Mouse (Mus musculus) forebrain, embryonic 11.5 days (tissue): ENCODE data around the gene Pkd1l1. TPM values are rescaled to one million over a fixed set of nuclear protein-coding genes. Genes with fewer than 3 reads are reported as not detected.

ENCODE experiments used
- ATAC-seq: fragments of 200-750 bp; cut with Nextera tagmentation; replicated peaks from 2 replicates; pipeline ENCODE4 v1.8.0; 2017; ENCODE audit warnings: moderate TSS enrichment; ENCODE audit not compliant: low FRiP score
- DNase-seq: peaks from one replicate; pipeline ENCODE4 v3.0.0-alpha.2; 2017; ENCODE audit warnings: low spot score
- H3K27ac ChIP-seq: fragments of 300-500 bp; sonication (generic); 2 replicates; pipeline ENCODE4 v1.5.1; 2014; ENCODE audit warnings: low read depth, low read length
- H3K27me3 ChIP-seq: fragments of 300-500 bp; sonication (generic); 2 replicates; pipeline ENCODE4 v1.6.1; 2014; ENCODE audit warnings: mild to moderate bottlenecking, low read length, mixed read lengths; ENCODE audit not compliant: control insufficient read depth, insufficient read depth
- H3K36me3 ChIP-seq: fragments of 300-500 bp; sonication (generic); 2 replicates; pipeline ENCODE4 v1.6.1; 2014; ENCODE audit warnings: mild to moderate bottlenecking, low read length, moderate library complexity, mixed read lengths; ENCODE audit not compliant: control insufficient read depth, insufficient read depth
- H3K4me1 ChIP-seq: fragments of 300-500 bp; sonication (generic); replicated peaks from 2 replicates; pipeline ENCODE4 v1.6.1; 2014; ENCODE audit warnings: low read length, mixed read lengths; ENCODE audit not compliant: control insufficient read depth, insufficient read depth
- H3K4me2 ChIP-seq: fragments of 300-500 bp; sonication (generic); 2 replicates; pipeline ENCODE4 v1.6.1; 2014; ENCODE audit warnings: low read depth, mild to moderate bottlenecking, low read length, moderate library complexity, mixed read lengths; ENCODE audit not compliant: severe bottlenecking
- H3K4me3 ChIP-seq: fragments of 300-500 bp; sonication (generic); 2 replicates; pipeline ENCODE4 v1.5.1; 2014; ENCODE audit warnings: low read depth, low read length
- H3K9ac ChIP-seq: fragments of 300-500 bp; sonication (generic); 2 replicates; pipeline ENCODE4 v1.6.1; 2014; ENCODE audit warnings: low read length
- H3K9me3 ChIP-seq: fragments of 300-500 bp; sonication (generic); 2 replicates; pipeline ENCODE4 v1.6.1; 2016; ENCODE audit warnings: low read length, mixed read lengths; ENCODE audit not compliant: control insufficient read depth
- WGBS: fragments of 180-500 bp; shearing (Covaris S2); extraction: QIAGEN DNeasy Blood & Tissue Kit; methylation state at CpG from one replicate; pipeline ENCODE4 v1.1.7; 2014; 5-methylcytosine and 5-hydroxymethylcytosine counted together
- polyA plus RNA-seq: library from polyadenylated mRNA; unstranded; fragments of >200 nt; fragmentation: Nextera tagmentation; extraction: Ambion mirVana; gene quantifications from 2 replicates; pipeline ENCODE4 v1.2.1, GENCODE M21; 2014

Pkd1l1 gene
- polyA plus RNA-seq, 1 experiment from 2014 or later, result not detected

- no peaks in the 10 kb centered on the region for H3K36me3 ChIP-seq
- DNase-seq (no peak), ATAC-seq (no peak)
- no peak overlapping the region for H3K9ac ChIP-seq
- WGBS, result 68% methylated on average over 6 of the region's 6 CpGs
- no peak overlapping the region for H3K27ac ChIP-seq
- H3K27me3 ChIP-seq, result no peaks in the 10 kb centered on the region
- H3K4me3 ChIP-seq, result no peak overlapping the region
- H3K4me2 ChIP-seq, result no peak overlapping the region
- no peaks in the 10 kb centered on the region for H3K9me3 ChIP-seq
- H3K4me1 ChIP-seq, result no peaks in the 10 kb centered on the region; the same call in 1 of the 2 replicates
Observed at GRCm38 (mm10) chr11:8957023-8957422, 16.0 kb downstream of the Pkd1l1 start.

GRCm38 (mm10) chr11:8955678-8956077 lies 17.4 kb downstream of the Pkd1l1 start:
- H3K4me1 ChIP-seq, result no peaks in the 10 kb centered on the region; the same call in 1 of the 2 replicates
- H3K27me3 ChIP-seq, result no peaks in the 10 kb centered on the region
- 7% methylated on average over 1 of the region's 1 CpGs for WGBS
- no peaks in the 10 kb centered on the region for H3K9me3 ChIP-seq
- H3K4me3 ChIP-seq, result no peak overlapping the region
- DNase-seq, result peak; percentile 64
- H3K27ac ChIP-seq, result no peak overlapping the region
- H3K9ac ChIP-seq, result no peak overlapping the region
- no peaks in the 10 kb centered on the region for H3K36me3 ChIP-seq
- H3K4me2 ChIP-seq, result no peak overlapping the region
- ATAC-seq, result peak; percentile 67

GRCm38 (mm10) chr11:8949765-8950430 lies 23.2 kb downstream of the Pkd1l1 start:
- H3K27me3 ChIP-seq, result no peaks in the 10 kb centered on the region
- ATAC-seq (0 out of 2 replicates have a peak, but pooled peaks have one; percentile 24), DNase-seq (no peak)
- H3K4me3 ChIP-seq, result no peak overlapping the region
- no peak overlapping the region for H3K4me2 ChIP-seq
- 83% methylated on average over 6 of the region's 6 CpGs for WGBS
- no peaks in the 10 kb centered on the region for H3K4me1 ChIP-seq
- no peaks in the 10 kb centered on the region for H3K36me3 ChIP-seq
- no peaks in the 10 kb centered on the region for H3K9me3 ChIP-seq
- no peak overlapping the region for H3K27ac ChIP-seq
- no peak overlapping the region for H3K9ac ChIP-seq

- Histone ChIP-seq H3K4me1 (no peaks in the 10 kb centered on the region), H3K36me3 (no peaks in the 10 kb centered on the region), H3K4me3 (no peak overlapping the region), H3K9ac (no peak overlapping the region), H3K9me3 (no peaks in the 10 kb centered on the region), H3K4me2 (no peak overlapping the region), H3K27ac (no peak overlapping the region), H3K27me3 (no peaks in the 10 kb centered on the region)
- DNase-seq, result no peak
- 75% methylated on average over 3 of the region's 3 CpGs for WGBS
- no peak for ATAC-seq
Observed at GRCm38 (mm10) chr11:8948871-8949270, 24.2 kb downstream of the Pkd1l1 start.

GRCm38 (mm10) chr11:8944114-8944513 lies 29.0 kb downstream of the Pkd1l1 start:
- H3K27ac ChIP-seq, result no peak overlapping the region
- no peak overlapping the region for H3K4me2 ChIP-seq
- H3K9ac ChIP-seq, result no peak overlapping the region
- 92% methylated on average over 4 of the region's 4 CpGs for WGBS
- no peak overlapping the region for H3K4me3 ChIP-seq
- H3K4me1 ChIP-seq, result no peaks in the 10 kb centered on the region
- H3K36me3 ChIP-seq, result no peaks in the 10 kb centered on the region
- H3K9me3 ChIP-seq, result no peaks in the 10 kb centered on the region
- ATAC-seq (no peak), DNase-seq (no peak)
- no peaks in the 10 kb centered on the region for H3K27me3 ChIP-seq

GRCm38 (mm10) chr11:8942446-8942845 lies 30.6 kb downstream of the Pkd1l1 start:
- no peak overlapping the region for H3K27ac ChIP-seq
- WGBS, result 86% methylated on average over 2 of the region's 2 CpGs
- ATAC-seq, result no peak

GRCm38 (mm10) chr11:8936431-8937110 lies 36.5 kb downstream of the Pkd1l1 start:
- H3K4me2 ChIP-seq, result no peak overlapping the region
- H3K36me3 ChIP-seq, result no peaks in the 10 kb centered on the region
- H3K4me1 ChIP-seq, result no peaks in the 10 kb centered on the region
- DNase-seq (peak; percentile 24), ATAC-seq (no peak)
- no peaks in the 10 kb centered on the region for H3K9me3 ChIP-seq
- H3K27ac ChIP-seq, result no peak overlapping the region
- no peak overlapping the region for H3K4me3 ChIP-seq
- no peak overlapping the region for H3K9ac ChIP-seq
- 82% methylated on average over 9 of the region's 9 CpGs for WGBS
- no peaks in the 10 kb centered on the region for H3K27me3 ChIP-seq

More at GRCm38 (mm10) chr11:8942446-8942845, 30.6 kb downstream of the Pkd1l1 start:
- Histone ChIP-seq H3K36me3 (no peaks in the 10 kb centered on the region), H3K4me3 (no peak overlapping the region), H3K4me1 (no peaks in the 10 kb centered on the region), H3K9me3 (no peaks in the 10 kb centered on the region), H3K4me2 (no peak overlapping the region), H3K27me3 (no peaks in the 10 kb centered on the region), H3K9ac (no peak overlapping the region)
- DNase-seq, result peak; percentile 40

GRCm38 (mm10) chr11:8916081-8916671 lies 56.9 kb downstream of the Pkd1l1 start:
- H3K36me3 ChIP-seq, result no peaks in the 10 kb centered on the region
- ATAC-seq, result peak; percentile 85
- H3K9me3 ChIP-seq, result no peaks in the 10 kb centered on the region
- H3K27ac ChIP-seq, result no peak overlapping the region
- WGBS, result 66% methylated on average over 8 of the region's 8 CpGs
- no peak overlapping the region for H3K9ac ChIP-seq
- H3K4me3 ChIP-seq, result no peak overlapping the region
- H3K4me1 ChIP-seq, result no peaks in the 10 kb centered on the region
- no peaks in the 10 kb centered on the region for H3K27me3 ChIP-seq
- H3K4me2 ChIP-seq, result no peak overlapping the region
- DNase-seq, result no peak
